Mouse (Mus musculus) adrenal gland (tissue): Measurements from ENCODE around the gene Hectd1.

ENCODE experiments used
- intact Hi-C: fragments of 180-260 bp; cut with DNase I; formaldehyde crosslinking; loops from one replicate; pipeline ENCODE4 v1.15.1; 2025
- long read RNA-seq, 2 experiments: library from polyadenylated mRNA; unstranded; transcript quantifications; one replicate each; pipeline ENCODE4 v2.0.0; 2020; ENCODE audit warnings: borderline replicate concordance in 1 of 2; ENCODE audit not compliant: insufficient replicate concordance in 1 of 2

The Hectd1 gene
- long read RNA-seq, experiment 1, partial matches to known transcripts = 117 of 121 reads
- long read RNA-seq, experiment 1, other reads (novel, unspliced or antisense) = 4 of 121 reads
- long read RNA-seq, experiment 2, partial matches to known transcripts = 143 of 155 reads
- long read RNA-seq, experiment 2, other reads (novel, unspliced or antisense) = 8 of 155 reads

DNA sequence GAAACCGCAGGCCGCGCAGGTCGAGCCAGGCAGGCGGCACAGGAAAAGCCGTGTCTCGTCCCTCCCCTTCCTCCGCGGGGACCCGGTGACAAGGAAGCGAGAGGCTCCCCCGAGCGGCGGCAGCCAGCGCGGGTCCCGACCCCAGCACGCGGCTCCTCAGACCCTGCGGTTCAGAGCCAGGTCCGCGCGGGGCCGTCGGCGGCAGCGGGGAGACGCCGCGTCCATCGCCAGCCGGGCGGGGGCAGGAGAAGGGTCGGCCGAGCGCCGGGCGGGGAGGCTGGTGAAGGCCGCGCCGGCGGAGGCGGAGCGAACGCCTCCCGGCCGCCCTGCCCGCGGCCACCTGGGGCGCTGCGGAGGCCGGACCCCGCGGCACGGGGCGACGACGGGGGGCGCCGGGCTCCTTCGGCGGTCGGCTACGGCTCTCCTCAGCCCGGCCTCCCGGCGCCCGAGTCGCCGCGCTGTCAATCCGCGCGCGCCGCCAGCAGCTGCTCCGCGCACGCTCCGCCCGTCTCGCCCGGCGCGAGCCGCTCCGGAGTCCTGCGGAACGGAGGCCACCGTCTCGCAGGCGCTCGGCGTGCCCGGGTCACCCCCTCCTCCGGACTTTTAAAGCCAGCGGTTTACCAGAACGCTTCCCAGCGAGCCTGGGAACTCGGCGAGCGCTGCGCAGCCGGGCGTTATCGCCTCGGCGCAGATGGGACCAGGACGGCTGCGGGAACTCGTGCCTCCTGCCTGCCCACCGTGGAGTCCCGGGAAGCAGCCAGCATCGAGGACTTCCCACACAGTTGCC, at the start of gene Hectd1:
Hectd1 (minus strand) TSS at position 247 of the 787 bp plus-strand sequence.
- intact Hi-C loops = loop anchor here (5.0 kb wide), 1 partner anchor 53 kb away; no protein-coding TSS in a partner anchor

GRCm38 (mm10) chr12:51871446-51872144, 42.3 kb upstream of the Hectd1 start:
- intact Hi-C loops = no loop called here

GRCm38 (mm10) chr12:51869511-51869910, 40.2 kb upstream of the Hectd1 start:
- intact Hi-C loops = no loop called here

DNA sequence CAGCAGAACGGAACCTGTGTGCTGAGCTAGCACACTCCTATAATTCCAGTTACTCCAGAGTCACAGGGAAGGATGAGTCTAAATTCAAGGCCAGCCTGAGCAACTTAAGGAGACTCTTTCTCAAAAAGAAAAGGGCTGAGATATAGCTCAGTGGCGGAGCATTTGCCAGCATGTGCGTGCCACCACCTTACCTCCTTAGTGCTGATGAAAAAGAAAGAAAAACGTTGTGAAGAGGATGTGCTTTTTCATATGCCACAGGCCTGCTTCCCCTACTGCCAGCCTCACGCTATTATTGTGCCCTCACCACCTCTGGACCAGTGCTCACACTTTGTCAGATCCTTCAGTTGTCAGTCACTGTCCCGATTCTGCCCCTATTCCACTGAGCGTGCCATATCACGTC, 37.7 kb upstream of the Hectd1 start:
- intact Hi-C loops = no loop called here

GRCm38 (mm10) chr12:51866226-51866910, 37.0 kb upstream of the Hectd1 start:
- intact Hi-C loops = no loop called here

DNA sequence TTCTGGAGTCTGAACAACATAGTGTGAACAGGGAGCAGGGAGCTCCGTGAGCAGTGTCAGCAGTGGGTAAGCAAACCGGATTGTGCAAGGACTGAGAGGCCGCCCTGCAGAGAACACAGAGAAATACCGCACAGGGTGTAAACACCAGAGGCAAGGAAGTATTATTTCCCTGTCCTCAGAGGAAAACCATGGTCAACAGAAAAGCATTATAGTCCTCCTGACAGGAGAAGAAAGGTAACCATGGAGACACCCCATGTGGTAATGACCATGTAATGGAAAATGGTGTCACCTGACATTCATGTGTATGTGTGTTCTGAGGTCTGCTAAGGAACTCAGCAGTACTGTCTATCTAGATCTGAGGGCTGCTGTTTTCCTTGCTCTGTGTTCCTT, 36.4 kb upstream of the Hectd1 start:
- intact Hi-C loops = no loop called here

DNA sequence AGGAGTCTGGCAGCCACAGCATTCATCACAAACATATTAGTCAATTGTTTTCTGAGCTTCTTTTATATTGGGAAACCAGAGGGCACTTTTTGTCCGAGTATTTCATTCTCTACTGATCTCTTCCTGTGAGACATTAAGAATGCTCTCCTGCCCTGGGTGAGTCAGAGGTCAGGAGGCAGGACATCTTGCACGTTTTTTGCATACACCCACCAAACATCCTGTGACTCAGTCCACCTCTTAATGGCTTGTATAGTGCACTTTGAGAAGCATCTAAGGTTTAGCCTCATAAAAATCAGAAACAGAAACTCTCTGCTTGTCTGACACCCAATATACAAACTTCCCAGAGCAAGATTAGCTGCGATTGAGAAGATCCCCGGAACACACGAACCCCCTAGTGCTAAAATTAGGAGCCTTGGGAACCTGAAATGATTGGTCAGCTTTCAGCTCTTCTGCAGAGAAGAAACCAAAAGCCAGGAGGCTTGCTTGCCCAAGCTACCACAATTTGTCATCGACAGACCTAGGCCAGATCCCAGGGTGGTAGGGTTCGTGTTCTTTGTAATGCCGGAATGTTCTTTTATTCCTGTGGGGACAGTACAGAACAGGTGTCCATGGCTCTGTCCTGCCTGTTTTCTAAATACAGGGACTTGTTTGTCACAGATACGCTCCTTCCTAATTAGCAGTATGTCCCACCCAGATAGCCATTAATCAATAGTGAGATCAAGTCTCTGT, 35.9 kb upstream of the Hectd1 start:
- intact Hi-C loops = no loop called here

GRCm38 (mm10) chr12:51863116-51864002, 34.0 kb upstream of the Hectd1 start:
- intact Hi-C loops = no loop called here

DNA sequence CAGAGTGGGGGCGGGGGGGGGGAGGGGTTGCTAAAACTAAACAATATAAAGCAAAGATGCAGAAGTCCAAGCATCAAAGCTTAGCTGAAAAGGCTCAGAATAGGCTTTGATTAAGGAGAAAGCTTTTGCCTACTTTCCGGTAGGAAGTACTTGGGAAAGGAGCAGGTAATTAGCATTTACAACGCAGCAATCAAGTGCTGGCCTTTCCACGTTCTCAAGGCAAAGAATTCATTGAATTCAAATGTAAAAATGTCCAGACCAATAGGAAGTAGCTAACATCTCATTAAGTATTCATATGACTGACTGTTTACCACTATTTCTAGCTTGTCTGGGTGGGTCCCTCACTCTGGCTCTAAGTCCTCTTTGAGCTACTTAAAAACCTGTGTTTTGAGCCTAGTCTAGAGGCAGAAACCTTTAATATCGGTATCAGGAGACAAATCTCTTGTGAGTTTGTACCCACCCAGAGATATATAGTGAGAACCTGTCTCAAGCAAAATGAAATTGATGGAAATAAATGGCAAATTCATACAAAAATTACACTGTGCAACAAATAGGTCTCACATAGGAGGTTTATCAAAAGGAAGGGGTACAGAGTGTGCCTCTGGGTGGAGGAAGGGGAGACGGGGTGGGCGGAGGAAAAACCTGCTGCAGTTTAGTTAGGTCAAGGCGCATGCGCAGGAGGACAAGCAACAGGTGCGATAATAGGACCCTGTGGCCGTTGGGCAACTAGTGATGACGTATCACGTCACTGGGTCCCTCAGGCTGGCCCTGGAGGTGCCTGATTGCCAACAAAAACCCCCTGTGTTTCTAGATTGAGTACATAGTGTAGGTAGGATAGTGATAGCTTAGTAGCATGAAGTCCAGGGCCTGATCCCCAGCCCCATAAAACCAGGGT, 29.0 kb upstream of the Hectd1 start:
- intact Hi-C loops = no loop called here

GRCm38 (mm10) chr12:51856768-51857295, 27.5 kb upstream of the Hectd1 start:
- intact Hi-C loops = no loop called here

- intact Hi-C loops = no loop called here
These were observed 26.5 kb upstream of the Hectd1 start for GRCm38 (mm10) chr12:51855872-51856271.

GRCm38 (mm10) chr12:51855453-51855852, 26.1 kb upstream of the Hectd1 start:
- intact Hi-C loops = no loop called here

- intact Hi-C loops = no loop called here
These were observed 22.3 kb upstream of the Hectd1 start for GRCm38 (mm10) chr12:51851617-51852016.

DNA sequence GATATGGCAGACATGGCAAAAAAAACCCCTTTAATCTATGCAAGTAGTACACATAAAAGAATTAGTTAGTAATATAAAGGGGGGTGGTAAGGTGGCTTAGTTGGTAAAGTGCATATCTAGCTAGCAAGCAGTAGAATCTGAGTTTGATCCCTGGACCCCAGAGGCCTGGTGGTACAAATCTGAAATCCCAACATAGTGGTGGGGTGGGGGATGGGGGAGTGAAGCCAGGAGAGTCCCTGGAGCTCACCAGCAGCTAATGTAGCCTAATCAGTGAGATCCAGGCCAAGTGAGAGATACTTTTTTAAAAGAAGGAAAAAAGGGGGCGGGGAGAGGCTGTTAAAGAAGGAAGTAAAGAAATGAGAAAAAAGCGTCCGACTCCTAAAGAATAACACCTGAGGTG, 21.8 kb upstream of the Hectd1 start:
- intact Hi-C loops = no loop called here

- intact Hi-C loops = no loop called here
These were observed 21.0 kb upstream of the Hectd1 start for GRCm38 (mm10) chr12:51850339-51850738.

DNA sequence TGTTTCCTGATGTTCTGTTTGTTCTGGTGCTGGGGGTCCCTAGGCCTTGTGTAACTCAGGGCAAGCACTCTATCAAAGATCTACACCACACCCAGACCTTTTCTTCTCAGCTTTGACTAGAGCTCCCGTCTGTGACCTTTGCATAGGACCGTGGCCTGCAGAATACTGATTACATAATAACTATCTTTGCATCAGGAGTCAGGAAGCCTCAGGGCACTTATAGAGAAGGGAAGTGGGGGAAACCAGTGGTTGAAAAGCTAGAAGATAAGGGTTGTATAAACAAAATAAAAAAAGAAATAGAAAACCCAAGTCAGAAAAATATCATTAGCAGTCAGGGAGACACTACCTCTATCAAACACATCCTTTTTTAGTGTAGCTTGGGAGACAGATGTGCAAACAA, 20.6 kb upstream of the Hectd1 start:
- intact Hi-C loops = loop anchor here (5.0 kb wide), 1 partner anchor 32 kb away; no protein-coding TSS in a partner anchor

DNA sequence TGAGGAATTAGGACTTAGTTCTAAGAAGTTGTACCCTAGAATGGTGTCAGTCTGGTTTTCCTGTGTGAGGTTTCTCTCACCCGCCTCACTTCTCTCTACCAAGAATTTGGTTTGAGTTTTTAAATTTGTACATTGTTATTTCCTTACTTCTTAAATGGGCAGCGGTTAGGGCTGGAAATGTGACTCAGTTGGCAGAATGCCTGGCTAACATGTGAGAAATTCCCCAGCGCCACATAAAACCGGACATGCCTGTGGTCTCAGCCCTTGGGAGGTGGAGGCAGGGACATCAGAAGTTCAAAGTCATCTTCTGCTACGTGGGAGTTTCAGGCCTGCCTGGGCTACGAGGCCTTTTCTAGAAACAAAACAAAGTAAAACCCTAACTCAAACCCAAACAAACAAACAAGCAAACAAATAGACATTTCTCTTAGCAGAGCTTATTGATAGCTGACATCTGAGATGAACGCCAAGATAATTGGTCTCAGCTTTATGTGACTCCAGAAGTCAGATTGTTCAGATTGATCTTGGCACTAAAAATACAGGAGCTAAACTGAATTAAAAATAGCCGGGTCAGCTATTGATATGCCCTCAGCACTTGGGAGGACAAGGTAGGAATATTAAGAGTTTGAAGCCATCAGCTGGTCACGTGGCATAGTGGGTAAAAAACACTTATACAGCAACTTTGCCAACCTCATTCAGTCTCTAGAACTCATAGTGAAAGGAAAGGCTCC, 18.8 kb upstream of the Hectd1 start:
- intact Hi-C loops = loop anchor here (5.0 kb wide), 1 partner anchor 34 kb away; no protein-coding TSS in a partner anchor

GRCm38 (mm10) chr12:51845261-51845660, 15.9 kb upstream of the Hectd1 start:
- intact Hi-C loops = loop anchor here (5.0 kb wide), 1 partner anchor 37 kb away; no protein-coding TSS in a partner anchor
